Mouse (Mus musculus) lung, embryonic 16.5 days (tissue): Measurements from ENCODE around the gene Gm15557. TPM values are rescaled to one million over a fixed set of nuclear protein-coding genes. Genes with fewer than 3 reads are reported as not detected.

Experiments
- ATAC-seq: fragments of 200-750 bp; cut with Nextera tagmentation; 2 replicates; pipeline ENCODE4 v1.8.0; 2017; ENCODE audit warnings: low read depth, mild to moderate bottlenecking, moderate library complexity
- H3K27ac ChIP-seq: fragments of 300-500 bp; sonication (generic); 2 replicates; pipeline ENCODE4 v1.5.1; 2014; ENCODE audit warnings: mild to moderate bottlenecking, control low read depth, low read length
- H3K27me3 ChIP-seq: fragments of 300-500 bp; sonication (generic); 2 replicates; pipeline ENCODE4 v1.6.1; 2014; ENCODE audit warnings: low read depth, low read length, mixed read lengths; ENCODE audit not compliant: control insufficient read depth, insufficient read depth
- H3K36me3 ChIP-seq: fragments of 300-500 bp; sonication (generic); 2 replicates; pipeline ENCODE4 v1.6.1; 2014; ENCODE audit warnings: low read length; ENCODE audit not compliant: control insufficient read depth, insufficient read depth
- H3K4me1 ChIP-seq: fragments of 300-500 bp; sonication (generic); replicated peaks from 2 replicates; pipeline ENCODE4 v1.6.1; 2014; ENCODE audit warnings: low read length, mixed read lengths; ENCODE audit not compliant: control insufficient read depth, insufficient read depth
- H3K4me2 ChIP-seq: fragments of 300-500 bp; sonication (generic); 2 replicates; pipeline ENCODE4 v1.6.1; 2014; ENCODE audit warnings: low read depth, low read length, control low read depth
- H3K4me3 ChIP-seq: fragments of 300-500 bp; sonication (generic); 2 replicates; pipeline ENCODE4 v1.5.1; 2014; ENCODE audit warnings: mild to moderate bottlenecking, low read length, control low read depth
- H3K9ac ChIP-seq: fragments of 300-500 bp; sonication (generic); 2 replicates; pipeline ENCODE4 v1.6.1; 2014; ENCODE audit warnings: low read length, control low read depth
- H3K9me3 ChIP-seq: fragments of 300-500 bp; sonication (generic); 2 replicates; pipeline ENCODE4 v1.6.1; 2016; ENCODE audit warnings: low read length; ENCODE audit not compliant: control insufficient read depth
- WGBS: fragments of 180-500 bp; shearing (Covaris S2); extraction: QIAGEN DNeasy Blood & Tissue Kit; methylation state at CpG from one replicate; pipeline ENCODE4 v1.1.7; 2014; 5-methylcytosine and 5-hydroxymethylcytosine counted together
- polyA plus RNA-seq: library from polyadenylated mRNA; unstranded; fragments of >200 nt; fragmentation: Nextera tagmentation; extraction: Ambion mirVana; gene quantifications from 2 replicates; pipeline ENCODE4 v1.2.1, GENCODE M21; 2015

The Gm15557 gene
- polyA plus RNA-seq, 1 experiment from 2014 or later: not detected

DNA sequence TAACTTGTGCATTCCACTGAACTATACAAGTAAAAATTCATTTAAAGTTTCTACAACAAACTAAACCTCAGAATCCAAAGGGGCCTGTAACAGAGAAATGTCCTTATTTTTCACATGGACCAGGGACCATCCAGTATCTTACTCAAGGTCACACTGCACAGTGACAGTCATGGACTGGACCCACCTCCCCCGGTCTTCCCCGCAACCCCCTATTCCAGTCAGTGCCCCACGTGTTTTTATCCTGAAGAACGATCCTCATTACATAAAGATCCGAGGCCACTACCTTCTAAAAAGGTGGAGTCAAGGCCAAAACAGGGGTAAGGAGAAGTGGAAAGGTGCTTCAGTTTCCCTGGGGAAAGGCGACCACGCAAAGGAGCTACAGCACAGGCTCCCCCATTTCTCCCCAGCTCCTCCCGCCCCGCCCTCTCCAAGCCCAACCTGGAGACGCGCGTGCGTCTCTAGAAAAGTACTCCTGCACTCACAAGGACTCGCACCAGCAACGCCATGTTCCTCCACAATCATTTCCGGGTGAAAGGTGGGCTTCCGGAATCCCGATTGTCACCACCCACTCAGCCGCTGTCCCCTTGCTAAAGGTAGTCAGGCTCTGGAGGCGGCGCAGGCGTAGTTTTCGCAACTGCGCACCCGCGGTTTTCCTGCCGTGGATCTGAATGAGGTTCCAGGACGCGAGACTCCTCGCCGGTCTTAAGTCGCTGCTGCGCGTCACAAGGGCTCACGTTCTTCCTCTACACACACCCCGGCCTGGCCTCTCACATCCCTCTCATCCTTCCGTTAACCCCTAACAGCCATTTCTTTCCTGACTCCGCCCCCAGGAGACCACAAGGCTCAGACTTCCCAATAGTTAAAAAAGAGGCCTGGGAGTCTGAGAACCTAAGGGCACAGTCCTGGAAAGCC lies 10.7 kb upstream of the Gm15557 start, which contains the start of gene Uqcc1:
Gene Uqcc1, minus strand, starts transcription at position 780 of the 912 bp plus-strand sequence.
- ATAC-seq: peak; percentile 98
- peak within 1 kb of the TSS; percentile 75 for H3K9ac ChIP-seq
- WGBS: under 1% methylated on average over 38 of the region's 38 CpGs

GRCm38 (mm10) chr2:155939897-155940529 lies 515 bp upstream of the Gm15557 start:
- Histone ChIP-seq H3K4me1 (peaks cover 11% of the 10 kb centered on the region; the same call in 1 of the 2 replicates), H3K27me3 (no peaks in the 10 kb centered on the region; the same call in 1 of the 2 replicates), H3K4me2 (no peak overlapping the region), H3K4me3 (no peak overlapping the region), H3K27ac (no peak overlapping the region), H3K36me3 (no peaks in the 10 kb centered on the region), H3K9ac (no peak overlapping the region), H3K9me3 (no peaks in the 10 kb centered on the region)
- no peak for ATAC-seq
- WGBS: 66% methylated on average over 7 of the region's 7 CpGs

More for the DNA sequence above, 10.7 kb upstream of the Gm15557 start, which contains the start of gene Uqcc1:
- no peaks in the 10 kb centered on the region for H3K27me3 ChIP-seq
- H3K4me1 ChIP-seq: peaks cover 7% of the 10 kb centered on the region
- H3K9me3 ChIP-seq: no peaks in the 10 kb centered on the region
- H3K27ac ChIP-seq: peak within 1 kb of the TSS; percentile 90
- H3K4me3 ChIP-seq: peak within 1 kb of the TSS; percentile 80
- peak within 1 kb of the TSS; percentile 61 for H3K4me2 ChIP-seq
- no peaks in the 10 kb centered on the region for H3K36me3 ChIP-seq

DNA sequence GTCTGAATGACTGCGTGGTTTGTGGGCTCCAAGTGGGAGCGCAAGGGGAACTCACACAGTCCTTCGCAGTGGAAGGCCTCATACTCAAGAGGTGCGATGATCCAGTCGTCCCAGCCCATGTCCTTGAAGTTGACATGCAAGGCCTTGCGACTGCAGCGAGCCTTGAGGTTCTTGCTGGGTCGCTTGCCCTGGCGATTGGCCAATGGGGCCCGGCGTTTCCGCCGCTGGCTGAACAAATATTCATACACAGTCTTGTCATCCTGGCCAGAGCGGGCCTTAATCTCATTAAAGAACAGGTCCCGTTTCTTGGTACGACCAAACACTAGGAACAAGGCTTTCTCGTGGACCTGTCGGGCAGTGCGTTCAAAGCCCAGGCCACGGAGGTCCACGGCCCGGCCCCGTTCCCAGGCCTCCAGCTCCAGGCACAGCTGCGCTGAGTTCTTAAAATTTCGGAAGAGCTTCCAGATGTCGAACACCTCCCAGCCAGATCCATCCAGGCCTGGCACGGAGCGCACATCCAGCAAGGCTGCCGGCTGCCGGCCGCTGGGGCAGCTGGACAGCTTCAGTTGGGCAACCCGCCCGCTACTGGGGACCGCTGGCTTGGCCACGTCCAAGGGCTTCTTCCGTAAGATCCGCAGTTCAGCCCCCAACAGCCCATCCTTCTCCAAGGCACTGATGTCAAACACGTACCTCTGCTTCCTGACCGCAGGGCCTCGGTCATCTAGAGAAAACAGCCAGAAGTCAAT lies 1.3 kb downstream of the Gm15557 start:
- H3K27me3 ChIP-seq: no peaks in the 10 kb centered on the region; the same call in 1 of the 2 replicates
- H3K27ac ChIP-seq: 0 out of 2 replicates have a peak overlapping the region, but pooled peaks have one; percentile 10
- no peaks in the 10 kb centered on the region for H3K36me3 ChIP-seq
- WGBS: 57% methylated on average over 40 of the region's 40 CpGs
- no peak overlapping the region for H3K4me2 ChIP-seq
- H3K4me1 ChIP-seq: peaks cover 11% of the 10 kb centered on the region; the same call in 1 of the 2 replicates
- no peak overlapping the region for H3K9ac ChIP-seq
- H3K9me3 ChIP-seq: no peaks in the 10 kb centered on the region
- ATAC-seq: peak; percentile 84
- H3K4me3 ChIP-seq: no peak overlapping the region

DNA sequence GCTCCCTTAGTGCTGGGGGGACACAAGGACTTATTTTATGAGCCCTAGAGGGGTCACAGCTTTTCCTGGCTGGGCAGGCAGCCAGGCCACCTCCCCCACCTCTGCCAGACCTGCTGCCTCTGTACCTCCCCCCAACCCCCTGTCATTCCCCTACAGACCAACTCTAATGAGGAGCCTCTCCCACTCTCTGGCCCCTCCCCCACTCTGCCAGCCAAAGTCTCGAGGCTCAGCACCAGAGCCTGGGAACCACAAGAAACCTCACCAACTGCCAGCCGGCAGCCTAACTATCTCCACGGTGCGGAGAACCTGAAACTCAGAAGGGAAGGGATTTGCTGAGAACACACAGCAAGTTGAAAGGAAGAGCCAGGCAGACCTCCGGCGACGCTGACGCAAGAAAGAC lies 2.9 kb downstream of the Gm15557 start:
- H3K4me2 ChIP-seq: no peak overlapping the region; the same call in 1 of the 2 replicates
- H3K9me3 ChIP-seq: no peaks in the 10 kb centered on the region
- peaks cover 17% of the 10 kb centered on the region for H3K4me1 ChIP-seq
- ATAC-seq: no peak
- no peak overlapping the region for H3K27ac ChIP-seq
- WGBS: 11% methylated on average over 8 of the region's 8 CpGs
- H3K9ac ChIP-seq: peak overlapping the region; percentile 16; the same call in 1 of the 2 replicates
- H3K27me3 ChIP-seq: no peaks in the 10 kb centered on the region; the same call in 1 of the 2 replicates
- H3K4me3 ChIP-seq: no peak overlapping the region
- H3K36me3 ChIP-seq: no peaks in the 10 kb centered on the region

- Histone ChIP-seq H3K9ac (no peak overlapping the region), H3K9me3 (no peaks in the 10 kb centered on the region), H3K36me3 (no peaks in the 10 kb centered on the region), H3K4me3 (no peak overlapping the region), H3K4me1 (peaks cover 17% of the 10 kb centered on the region), H3K27me3 (peaks cover 3% of the 10 kb centered on the region; the same call in 1 of the 2 replicates), H3K4me2 (peak overlapping the region; percentile 13; the same call in 1 of the 2 replicates), H3K27ac (no peak overlapping the region)
- 68% methylated on average over 4 of the region's 4 CpGs for WGBS
- ATAC-seq: no peak
Measured at GRCm38 (mm10) chr2:155944685-155945084, 4.2 kb downstream of the Gm15557 start.

GRCm38 (mm10) chr2:155945124-155945523 lies 4.6 kb downstream of the Gm15557 start, which contains the start of gene Gdf5:
TSS of gene Gdf5 (minus strand) at chr2:155945367.
- Histone ChIP-seq H3K9me3 (no peaks in the 10 kb centered on the region), H3K36me3 (no peaks in the 10 kb centered on the region), H3K4me2 (peak within 1 kb of the TSS; percentile 13; the same call in 1 of the 2 replicates), H3K27me3 (peaks cover 7% of the 10 kb centered on the region), H3K27ac (no peak within 1 kb of the TSS), H3K9ac (peak within 1 kb of the TSS; percentile 11; the same call in 1 of the 2 replicates), H3K4me1 (peaks cover 17% of the 10 kb centered on the region), H3K4me3 (no peak within 1 kb of the TSS)
- WGBS: 34% methylated on average over 13 of the region's 13 CpGs
- no peak for ATAC-seq

DNA sequence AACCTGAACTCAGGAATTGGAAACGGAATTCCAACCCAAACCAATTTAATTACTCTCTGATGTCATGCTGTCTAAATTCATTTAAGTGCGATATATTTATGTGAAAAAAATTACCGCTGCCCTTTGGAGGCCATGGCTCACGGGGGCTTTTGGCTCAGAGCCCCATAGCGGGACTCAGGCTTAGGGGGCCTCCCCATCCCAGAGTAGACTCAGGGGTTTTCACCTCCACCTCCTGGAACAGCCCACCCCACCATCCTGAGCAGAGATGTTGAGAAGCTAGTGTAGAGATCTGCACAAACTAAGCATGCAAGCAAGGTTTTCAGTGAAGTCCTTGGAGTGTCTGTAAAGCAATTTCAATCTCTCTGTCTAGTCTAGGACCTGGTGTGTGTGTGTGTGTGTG lies 5.1 kb downstream of the Gm15557 start:
- WGBS: 53% methylated on average over 5 of the region's 5 CpGs
- H3K4me1 ChIP-seq: peaks cover 17% of the 10 kb centered on the region
- no peak overlapping the region for H3K4me3 ChIP-seq
- H3K9me3 ChIP-seq: no peaks in the 10 kb centered on the region
- no peak overlapping the region for H3K4me2 ChIP-seq
- H3K9ac ChIP-seq: no peak overlapping the region
- no peak for ATAC-seq
- H3K27ac ChIP-seq: no peak overlapping the region
- H3K36me3 ChIP-seq: no peaks in the 10 kb centered on the region
- H3K27me3 ChIP-seq: peaks cover 7% of the 10 kb centered on the region

- H3K27ac ChIP-seq: no peak overlapping the region
- no peak overlapping the region for H3K9ac ChIP-seq
- 3% methylated on average over 7 of the region's 7 CpGs for WGBS
- no peaks in the 10 kb centered on the region for H3K36me3 ChIP-seq
- peaks cover 7% of the 10 kb centered on the region for H3K27me3 ChIP-seq
- no peak for ATAC-seq
- no peak overlapping the region for H3K4me3 ChIP-seq
- H3K4me2 ChIP-seq: no peak overlapping the region
- peaks cover 17% of the 10 kb centered on the region for H3K4me1 ChIP-seq
- no peaks in the 10 kb centered on the region for H3K9me3 ChIP-seq
Measured at GRCm38 (mm10) chr2:155946069-155946468, 5.5 kb downstream of the Gm15557 start.
